In genomic region chr8:20593841-20594240, GRCm38 (mm10) we compare ENCODE assay signal across 9 mouse cellular contexts. TPM values are rescaled to one million over a fixed set of nuclear protein-coding genes. Genes with fewer than 3 reads are reported as not detected.
DNase-seq lines count a peak whose midpoint lies in the region.
"Had no signal": no experiment of that assay in that cellular context is flagged by ENCODE, and none has a peak within 500 bp of the region (broad histone marks: within the 10 kb centered on the region; RNA-seq: fewer than 3 reads in every experiment).

No protein-coding gene starts in this region.

- peak; percentile 45 to 81 for DNase-seq in adrenal gland, adult (ENCODE audit: inconsistent age in 2 of 2, low spot score in 1 of 2)
- DNase-seq in cerebellum, adult 9-10 months: peak; percentile 46
- DNase-seq in gastrocnemius, postnatal 10 days: peak; percentile 56
- peak; percentile 76 for DNase-seq in kidney, adult 11 months
- DNase-seq in layer of hippocampus, postnatal 10 days (ENCODE audit: low spot score in 2 of 2): peak; percentile 51 to 62
- DNase-seq in lung, postnatal 4 days: peak; percentile 72
- DNase-seq in spleen, postnatal 14 days (ENCODE audit: low spot score in 2 of 2): peak; percentile 64 to 74
- peak; percentile 80 for DNase-seq in urinary bladder, postnatal 10 days (ENCODE audit: low spot score)

RNA-seq across cellular contexts. Expression of gene Gm21119, which starts 20.9 kb away (rescaled TPM):
- under 1 TPM; 0.34 to 0.49 TPM for total RNA-seq in gastrocnemius, postnatal 10 days (2021)
- total RNA-seq in layer of hippocampus, postnatal 10 days (2021): 1 to 10 TPM in 1 of 2 experiments, under 1 TPM in 1; 0.71 to 1.3 TPM
- total RNA-seq: granulocyte monocyte progenitor cell, adult 5-6 weeks had no signal

Comparison
In these comparisons a context has a peak if more than half of its experiments do, and no peak if none do; other contexts are left out.
1. Peak in every context shown above with its lines: DNase-seq.